Mouse (Mus musculus) layer of hippocampus, adult 9-10 months (tissue): ENCODE results near the gene Prr23a2.

ENCODE experiments used
- DNase-seq: peaks from one replicate; pipeline ENCODE4 v3.0.0; 2022; ENCODE audit warnings: low spot score

Prr23a2 gene

DNA sequence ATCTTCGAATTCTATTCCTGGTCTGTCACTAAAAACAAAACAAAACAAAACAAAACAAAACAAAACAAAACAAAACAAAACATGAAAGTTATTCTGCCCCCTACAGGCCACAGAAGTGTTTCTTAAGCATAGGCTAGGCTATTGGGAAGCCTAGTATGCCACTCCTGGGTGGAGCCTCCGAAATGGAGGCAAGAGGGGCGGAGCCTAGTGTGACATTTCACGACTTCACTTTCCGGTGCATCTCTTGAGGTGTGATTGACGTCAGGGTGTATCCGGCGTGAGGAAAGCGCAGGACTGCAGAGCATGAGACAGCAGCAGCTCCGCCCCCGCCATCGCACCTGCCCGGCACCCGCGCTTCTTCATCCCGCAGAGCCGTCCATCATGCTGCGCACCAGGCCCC is at the start of gene Prr23a2:
Gene Prr23a2 (plus strand): TSS at position 285 of the 400 bp plus-strand sequence.
- no peak for DNase-seq

- DNase-seq: no peak
These were observed 48.7 kb upstream of the Prr23a2 start for GRCm38 (mm10) chr9:98807631-98808030.

- DNase-seq: peak; percentile 29
These were observed 46.8 kb upstream of the Prr23a2 start for GRCm38 (mm10) chr9:98809526-98809925.

- no peak for DNase-seq
These were observed 40.2 kb upstream of the Prr23a2 start for GRCm38 (mm10) chr9:98816066-98816465.

DNA sequence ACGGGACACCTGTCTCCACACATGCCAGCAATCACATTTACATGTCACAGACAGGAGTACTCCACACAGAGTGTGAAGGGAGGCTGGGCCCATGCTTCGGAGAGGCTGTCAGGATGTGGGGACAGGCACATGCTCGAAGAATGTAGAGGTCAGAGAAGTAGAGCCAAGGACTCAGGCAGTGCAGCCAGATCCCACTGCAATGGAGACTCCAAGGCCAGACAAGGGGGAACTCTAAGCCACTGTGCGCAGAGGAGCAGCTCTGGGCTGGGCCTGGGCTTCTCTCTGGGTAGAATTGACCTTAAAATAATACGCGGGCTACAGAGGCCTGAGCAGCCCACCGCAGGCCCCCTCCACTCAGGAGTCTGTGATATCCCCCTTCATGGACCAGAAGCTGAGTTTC is 38.7 kb upstream of the Prr23a2 start:
- DNase-seq: no peak

- DNase-seq: no peak
These were observed 37.3 kb upstream of the Prr23a2 start for GRCm38 (mm10) chr9:98818971-98819370.

- DNase-seq: no peak
These were observed 36.8 kb upstream of the Prr23a2 start for GRCm38 (mm10) chr9:98819481-98819880.

- no peak for DNase-seq
These were observed 35.8 kb upstream of the Prr23a2 start for GRCm38 (mm10) chr9:98820461-98820860.

DNA sequence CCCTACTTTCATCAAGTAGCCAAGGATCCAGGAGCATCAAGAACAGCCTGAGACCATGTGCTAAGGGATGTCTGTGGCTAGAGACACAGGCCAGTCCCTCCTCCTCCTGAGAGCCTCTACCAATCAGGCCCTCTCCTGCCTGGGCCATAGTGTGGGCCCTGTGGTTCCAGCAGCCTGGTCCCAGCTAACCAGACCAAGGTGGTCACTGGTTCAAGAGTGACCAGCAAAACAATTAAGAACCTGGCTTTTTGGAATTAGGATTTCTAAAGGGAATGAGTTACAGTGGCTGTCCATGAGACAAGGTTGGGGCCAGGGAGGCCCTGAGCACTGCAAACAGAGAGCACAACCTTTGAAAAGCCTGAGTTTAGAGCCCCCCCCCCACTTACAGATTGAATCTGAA is 35.2 kb upstream of the Prr23a2 start:
- DNase-seq: no peak

DNA sequence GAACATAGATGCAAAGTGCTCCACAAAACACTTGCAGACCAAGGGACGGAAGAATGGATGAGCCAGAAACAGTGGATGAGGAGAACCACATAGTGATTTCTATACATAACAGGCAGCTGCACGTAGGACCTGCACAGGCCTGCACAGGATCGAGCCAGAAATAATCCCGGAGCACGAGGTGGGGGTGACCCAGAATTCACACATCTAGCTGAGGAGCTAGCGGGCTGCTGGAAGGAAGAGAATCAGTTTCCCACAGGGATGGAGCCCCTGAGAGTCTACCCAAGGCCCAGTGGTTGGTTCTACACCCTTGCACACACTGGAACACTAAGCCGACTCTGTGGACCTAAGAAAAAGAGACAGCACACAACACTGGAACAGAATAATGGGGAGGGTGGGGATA is 32.5 kb upstream of the Prr23a2 start:
- no peak for DNase-seq

DNA sequence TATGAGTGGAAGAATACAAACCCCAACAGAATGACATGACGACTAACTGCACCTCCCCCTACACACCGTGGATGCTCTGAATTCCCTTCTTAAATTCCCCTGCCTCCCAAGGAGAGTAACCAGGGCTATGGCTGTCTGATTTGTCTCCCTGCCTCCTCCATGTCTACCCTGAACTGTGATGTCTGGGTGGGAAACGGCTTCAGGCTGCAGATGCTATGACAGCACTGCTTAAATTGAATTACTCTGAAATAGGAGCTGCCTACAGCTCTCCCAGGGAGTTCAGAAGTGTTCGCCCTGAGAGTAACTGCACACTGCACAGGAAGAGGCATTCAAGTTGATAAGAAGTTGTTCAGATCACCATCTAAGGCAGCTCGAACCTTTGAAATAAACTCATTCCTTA is 26.8 kb upstream of the Prr23a2 start:
- DNase-seq: no peak

GRCm38 (mm10) chr9:98837537-98838074 is 18.7 kb upstream of the Prr23a2 start:
- DNase-seq: no peak

DNA sequence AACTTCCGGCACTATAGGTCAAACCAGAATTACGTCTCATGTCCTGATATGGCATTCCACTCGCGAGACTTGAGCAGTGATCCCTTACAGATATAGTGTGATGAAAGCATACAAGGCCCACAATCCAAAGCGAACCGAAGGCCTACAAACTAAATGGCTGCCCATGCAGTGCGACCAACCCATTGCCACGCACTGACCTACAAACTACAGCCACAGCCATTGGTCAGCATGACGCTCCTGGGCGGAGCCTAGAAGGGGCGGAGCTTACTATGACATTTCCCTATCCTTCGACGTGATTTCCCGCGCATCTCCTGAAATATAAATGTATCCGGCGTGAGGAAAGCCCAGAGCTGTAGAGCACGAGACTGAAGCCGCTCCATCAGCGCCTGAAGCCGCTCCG is 14.2 kb upstream of the Prr23a2 start, which contains the start of gene Prr23a1:
Gene Prr23a1 (plus strand): TSS at position 387 of the 400 bp plus-strand sequence.
- DNase-seq: no peak

GRCm38 (mm10) chr9:98863463-98863862 is 7.2 kb downstream of the Prr23a2 start:
- DNase-seq: no peak

DNA sequence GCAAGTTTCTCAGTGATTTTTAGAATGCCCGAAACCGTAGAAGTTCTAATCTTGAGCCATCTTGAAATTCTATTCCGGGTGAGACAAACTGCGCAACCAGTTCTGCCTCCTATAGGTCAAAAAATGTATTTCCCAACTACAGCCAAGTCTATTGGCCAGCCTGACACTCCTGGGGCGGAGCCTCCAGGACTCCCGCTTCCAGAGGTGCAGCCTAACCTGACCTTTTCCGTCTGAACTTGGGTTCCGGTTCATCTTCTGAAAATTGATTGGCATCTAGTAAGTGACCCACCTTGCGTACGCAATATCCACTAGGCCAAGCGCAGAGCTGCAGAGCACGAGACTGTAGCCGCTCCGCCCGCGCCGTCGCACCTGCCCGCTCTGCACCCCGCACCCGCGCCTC is 8.3 kb downstream of the Prr23a2 start, which contains the start of gene Prr23a3:
Gene Prr23a3 (plus strand): TSS at position 197 of the 400 bp plus-strand sequence.
- DNase-seq: no peak

DNA sequence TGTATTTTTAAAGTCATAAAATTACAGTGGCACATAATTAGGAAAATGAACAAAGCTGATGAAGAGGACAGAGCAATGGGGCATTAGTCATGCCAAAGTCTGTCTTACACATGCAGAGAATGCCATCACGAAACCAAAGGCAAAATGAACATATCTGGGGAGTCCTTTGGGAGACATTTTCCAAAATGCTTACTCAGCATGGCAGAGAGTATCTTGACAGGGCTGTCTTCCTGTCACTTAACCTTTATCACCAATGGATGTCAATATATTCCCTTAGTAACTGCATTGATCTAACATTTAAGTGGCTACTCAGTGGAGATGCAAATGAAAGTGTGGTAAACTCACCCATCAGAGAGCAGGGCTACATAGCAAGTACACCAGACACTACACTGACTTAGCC is 45.2 kb downstream of the Prr23a2 start:
- DNase-seq: no peak

GRCm38 (mm10) chr9:98902819-98903218 is 46.5 kb downstream of the Prr23a2 start, which contains the start of gene 7420426K07Rik:
Gene 7420426K07Rik, plus strand, starts transcription at chr9:98903119.
- DNase-seq: no peak
